Mouse (Mus musculus) gastrocnemius, adult 2 months (tissue): ENCODE results near the gene Eif6. TPM values are rescaled to one million over a fixed set of nuclear protein-coding genes. Genes with fewer than 3 reads are reported as not detected.

Experiments
- DNase-seq: peaks from one replicate; pipeline ENCODE4 v3.0.0; 2022
- H3K27ac ChIP-seq: fragments of 200-600 bp; 2 replicates; pipeline ENCODE4 v1.8.1; 2022; ENCODE audit warnings: mild to moderate bottlenecking
- H3K4me3 ChIP-seq: fragments of 200-600 bp; 2 replicates; pipeline ENCODE4 v1.8.1; 2022; ENCODE audit warnings: mild to moderate bottlenecking, moderate library complexity
- CTCF ChIP-seq: fragments of 200-600 bp; IDR thresholded peaks from 2 replicates; pipeline ENCODE4 v1.8.1; 2022; ENCODE audit warnings: antibody characterized with exemption, mild to moderate bottlenecking, moderate library complexity
- intact Hi-C: fragments of 180-260 bp; cut with DNase I; formaldehyde crosslinking; loops from one replicate; pipeline ENCODE4 v1.15.1; 2025
- total RNA-seq, 2 experiments: library from RNA; stranded (reverse); gene quantifications; 2 replicates each; pipeline ENCODE4 v1.2.3; 2021

Gene Eif6
- total RNA-seq, 2 experiments from 2014 or later = 41.0 to 46.7 TPM

GRCm38 (mm10) chr2:155802761-155803160 lies 24.0 kb downstream of the Eif6 start:
- no peak for DNase-seq
- peak; percentile 49 for TF ChIP-seq CTCF
- intact Hi-C loops = no loop called here
- H3K4me3 ChIP-seq = no peak overlapping the region
- H3K27ac ChIP-seq = no peak overlapping the region

- no peak for DNase-seq
- Histone ChIP-seq H3K4me3 (no peak overlapping the region), H3K27ac (no peak overlapping the region)
- no peak for TF ChIP-seq CTCF
- intact Hi-C loops = no loop called here
Measured at GRCm38 (mm10) chr2:155798613-155799012, 28.1 kb downstream of the Eif6 start.

GRCm38 (mm10) chr2:155794674-155795445 lies 31.9 kb downstream of the Eif6 start:
- intact Hi-C loops = no loop called here

GRCm38 (mm10) chr2:155792899-155793298 lies 33.8 kb downstream of the Eif6 start:
- no peak overlapping the region for H3K4me3 ChIP-seq
- intact Hi-C loops = no loop called here
- H3K27ac ChIP-seq = no peak overlapping the region
- DNase-seq = no peak
- no peak for TF ChIP-seq CTCF

More at GRCm38 (mm10) chr2:155794674-155795445, 31.9 kb downstream of the Eif6 start:
- DNase-seq = no peak
- Histone ChIP-seq H3K4me3 (no peak overlapping the region), H3K27ac (no peak overlapping the region)
- no peak for TF ChIP-seq CTCF

GRCm38 (mm10) chr2:155787949-155788931 lies 38.5 kb downstream of the Eif6 start:
- Histone ChIP-seq H3K4me3 (no peak overlapping the region), H3K27ac (no peak overlapping the region)
- no peak for DNase-seq
- intact Hi-C loops = no loop called here
- no peak for TF ChIP-seq CTCF

- Histone ChIP-seq H3K4me3 (no peak overlapping the region), H3K27ac (no peak overlapping the region)
- no peak for TF ChIP-seq CTCF
- intact Hi-C loops = no loop called here
- DNase-seq = no peak
Measured at GRCm38 (mm10) chr2:155786905-155787304, 39.8 kb downstream of the Eif6 start.

- no peak overlapping the region for H3K4me3 ChIP-seq
- H3K27ac ChIP-seq = no peak overlapping the region
- intact Hi-C loops = no loop called here
- TF ChIP-seq CTCF = no peak
- DNase-seq = no peak
Measured at GRCm38 (mm10) chr2:155784534-155784933, 42.2 kb downstream of the Eif6 start.

- intact Hi-C loops = no loop called here
- TF ChIP-seq CTCF = no peak
- no peak overlapping the region for H3K4me3 ChIP-seq
- no peak for DNase-seq
- H3K27ac ChIP-seq = no peak overlapping the region
Measured at GRCm38 (mm10) chr2:155779506-155779905, 47.2 kb downstream of the Eif6 start.

- no peak for TF ChIP-seq CTCF
- no peak overlapping the region for H3K27ac ChIP-seq
- no peak for DNase-seq
- no peak overlapping the region for H3K4me3 ChIP-seq
- intact Hi-C loops = no loop called here
Measured at GRCm38 (mm10) chr2:155779066-155779465, 47.7 kb downstream of the Eif6 start.

GRCm38 (mm10) chr2:155778004-155778403 lies 48.7 kb downstream of the Eif6 start:
- intact Hi-C loops = no loop called here
- TF ChIP-seq CTCF = no peak
- DNase-seq = no peak
- H3K4me3 ChIP-seq = no peak overlapping the region
- no peak overlapping the region for H3K27ac ChIP-seq

- Histone ChIP-seq H3K27ac (no peak overlapping the region), H3K4me3 (no peak overlapping the region)
- intact Hi-C loops = no loop called here
- no peak for DNase-seq
- no peak for TF ChIP-seq CTCF
Measured at GRCm38 (mm10) chr2:155777688-155777985, 49.1 kb downstream of the Eif6 start.

GRCm38 (mm10) chr2:155776824-155777687 lies 49.7 kb downstream of the Eif6 start:
- no peak for TF ChIP-seq CTCF
- intact Hi-C loops = no loop called here
- Histone ChIP-seq H3K27ac (no peak overlapping the region), H3K4me3 (no peak overlapping the region)
- DNase-seq = no peak
